ENCODE assay signal across 9 mouse cellular contexts in genomic region chr8:40132662-40133257, GRCm38 (mm10).
DNase-seq lines count a peak whose midpoint lies in the region; ATAC-seq and TF ChIP-seq lines count a peak whose summit lies in the region.
"Had no signal": no experiment of that assay in that cellular context is flagged by ENCODE, and none has a peak within 500 bp of the region (broad histone marks: within the 10 kb centered on the region; RNA-seq: fewer than 3 reads in every experiment).

No protein-coding gene starts in this region.

- no peak overlapping the region for H3K9ac ChIP-seq in liver, embryonic 14.5 days (replicated peaks)
- H3K9ac ChIP-seq in liver, embryonic 11.5 days (ENCODE audit: low read depth, low read length) = no peak overlapping the region
- no peak overlapping the region for H3K9ac ChIP-seq in forebrain, embryonic 15.5 days (replicated peaks)

- H3K36me3 ChIP-seq in liver, embryonic 14.5 days (replicated peaks; ENCODE audit: control insufficient read depth, insufficient read depth, low read depth) = no peaks in the 10 kb centered on the region
- no peaks in the 10 kb centered on the region for H3K36me3 ChIP-seq in liver, embryonic 11.5 days (ENCODE audit: control insufficient read depth, insufficient read depth, low read length)
- H3K36me3 ChIP-seq in forebrain, embryonic 15.5 days = no peaks in the 10 kb centered on the region

- H3K4me1 ChIP-seq in liver, embryonic 14.5 days (replicated peaks; ENCODE audit: control insufficient read depth in 2 of 2, insufficient read depth in 2 of 2, low read length in 1 of 2) = no peaks in the 10 kb centered on the region
- no peaks in the 10 kb centered on the region for H3K4me1 ChIP-seq in liver, embryonic 11.5 days (replicated peaks; ENCODE audit: control insufficient read depth, insufficient read depth, low read length)
- H3K4me1 ChIP-seq in forebrain, embryonic 15.5 days = no peaks in the 10 kb centered on the region

- intact Hi-C loops in heart, postnatal 25 days (cut with DNase I) = loop anchor here (2.0 to 10.0 kb wide), 2 partner anchors 544 to 628 kb away; no protein-coding TSS in a partner anchor
- intact Hi-C loops in gastrocnemius, postnatal 14 days (cut with DNase I; ENCODE audit: low total_unique reads) = no loop called here

- no peak overlapping the region for H3K27ac ChIP-seq in liver, embryonic 14.5 days
- no peak overlapping the region for H3K27ac ChIP-seq in liver, embryonic 11.5 days (ENCODE audit: low read depth, low read length)
- H3K27ac ChIP-seq in forebrain, embryonic 15.5 days (replicated peaks) = no peak overlapping the region
- H3K27ac ChIP-seq: macrophage had no signal

- peak; percentile 33; the same call in 1 of the 2 replicates for TF ChIP-seq CTCF in liver, embryonic 14.5 days (IDR thresholded peaks at IDR 0.05; ENCODE audit: low read depth)

- H3K4me2 ChIP-seq in liver, embryonic 14.5 days (ENCODE audit: low read depth) = no peak overlapping the region
- H3K4me2 ChIP-seq in liver, embryonic 11.5 days = no peak overlapping the region
- H3K4me2 ChIP-seq in forebrain, embryonic 15.5 days (replicated peaks) = no peak overlapping the region

- H3K4me3 ChIP-seq in liver, embryonic 14.5 days (ENCODE audit: insufficient read depth in 1 of 2, low read depth in 2 of 2, low read length in 2 of 2) = no peak overlapping the region
- H3K4me3 ChIP-seq in liver, embryonic 11.5 days (ENCODE audit: low read depth, low read length) = no peak overlapping the region
- H3K4me3 ChIP-seq in forebrain, embryonic 15.5 days = no peak overlapping the region

- no peaks in the 10 kb centered on the region for H3K9me3 ChIP-seq in liver, embryonic 14.5 days (ENCODE audit: control insufficient read depth, low read length)
- no peaks in the 10 kb centered on the region for H3K9me3 ChIP-seq in liver, embryonic 11.5 days (ENCODE audit: control insufficient read depth, low read length)
- H3K9me3 ChIP-seq in forebrain, embryonic 15.5 days = no peaks in the 10 kb centered on the region

- no peak for TF ChIP-seq EP300 in liver, embryonic 14.5 days (IDR thresholded peaks at IDR 0.05; ENCODE audit: low read depth)

- no peak for DNase-seq in liver, embryonic 14.5 days (ENCODE audit: low read depth in 3 of 3, low spot score in 3 of 3)
- DNase-seq in liver, embryonic 11.5 days (ENCODE audit: low spot score) = no peak
- peak; percentile 70 for DNase-seq in brain, adult 2 months (ENCODE audit: low read depth, low spot score)
- DNase-seq in layer of hippocampus, postnatal 14 days (ENCODE audit: low spot score in 2 of 2) = peak; percentile 33 to 67
- peak; percentile 69 for DNase-seq in retina, postnatal 1 day
- DNase-seq in heart, postnatal 25 days (ENCODE audit: low spot score) = no peak
- DNase-seq in gastrocnemius, postnatal 14 days = no peak

- WGBS in liver, embryonic 14.5 days (ENCODE audit: insufficient replicate concordance) = 18% methylated on average over 9 of the region's 9 CpGs
- 20% methylated on average over 9 of the region's 9 CpGs for WGBS in liver, embryonic 11.5 days
- 20% methylated on average over 9 of the region's 9 CpGs for WGBS in forebrain, embryonic 15.5 days

- no peak for ATAC-seq in liver, embryonic 14.5 days (ENCODE audit: insufficient read depth)
- ATAC-seq in liver, embryonic 11.5 days (replicated peaks; ENCODE audit: low FRiP score) = no peak
- ATAC-seq in forebrain, embryonic 15.5 days (replicated peaks) = 0 out of 2 replicates have a peak, but pooled peaks have one; percentile 41

- no peaks in the 10 kb centered on the region for H3K27me3 ChIP-seq in liver, embryonic 14.5 days (ENCODE audit: control insufficient read depth, insufficient read depth, low read length)
- no peaks in the 10 kb centered on the region for H3K27me3 ChIP-seq in liver, embryonic 11.5 days (replicated peaks; ENCODE audit: control insufficient read depth, insufficient read depth, low read length)
- no peaks in the 10 kb centered on the region for H3K27me3 ChIP-seq in forebrain, embryonic 15.5 days

Comparison
In these comparisons a context has a peak if more than half of its experiments do, and no peak if none do; other contexts are left out.
1. DNase-seq: peak in brain, adult 2 months (single experiment), layer of hippocampus, postnatal 14 days (2 of 2) and retina, postnatal 1 day (single experiment); none in liver, embryonic 14.5 days (0 of 3), liver, embryonic 11.5 days (single experiment), heart, postnatal 25 days (single experiment) and gastrocnemius, postnatal 14 days (single experiment).